ENCODE assay signal across 20 mouse cellular contexts in the genomic region with DNA sequence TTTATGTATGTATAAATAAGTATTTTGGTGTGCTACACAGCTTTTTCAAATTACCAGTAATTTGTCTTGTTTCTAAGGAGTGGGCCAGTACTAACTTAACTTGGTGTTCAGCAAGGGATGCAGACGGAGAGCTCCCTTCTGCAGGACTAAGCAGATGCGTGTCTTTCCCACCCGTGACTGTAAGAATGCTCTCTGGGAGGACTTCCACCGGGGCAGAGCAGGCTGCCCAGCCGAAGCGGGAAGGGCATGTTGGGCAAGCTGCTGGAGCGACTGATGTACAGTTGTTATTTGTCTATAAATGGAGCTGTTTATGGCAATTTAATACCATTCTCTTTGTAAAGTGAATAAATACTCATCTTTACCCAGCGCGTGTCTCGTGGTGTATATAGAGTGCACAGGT. TPM values are rescaled to one million over a fixed set of nuclear protein-coding genes. Genes with fewer than 3 reads are reported as not detected.
DNase-seq lines count a peak whose midpoint lies in the region; ATAC-seq lines count a peak whose summit lies in the region.
"Had no signal": no experiment of that assay in that cellular context is flagged by ENCODE, and none has a peak within 500 bp of the region (broad histone marks: within the 10 kb centered on the region; RNA-seq: fewer than 3 reads in every experiment).

No protein-coding gene starts in this region.

- WGBS in forebrain, embryonic 11.5 days = 91% methylated on average over 10 of the region's 10 CpGs
- WGBS in forebrain, embryonic 16.5 days = 93% methylated on average over 10 of the region's 10 CpGs
- 92% methylated on average over 10 of the region's 10 CpGs for WGBS in heart, embryonic 11.5 days (ENCODE audit: insufficient replicate concordance)

- no peak overlapping the region for H3K9ac ChIP-seq in forebrain, embryonic 11.5 days (ENCODE audit: low read length)
- H3K9ac ChIP-seq in forebrain, embryonic 16.5 days (replicated peaks; ENCODE audit: low read depth, low read length) = no peak overlapping the region
- H3K9ac ChIP-seq in heart, embryonic 11.5 days (ENCODE audit: low read depth, low read length) = no peak overlapping the region

- no peak overlapping the region for H3K27ac ChIP-seq in forebrain, embryonic 11.5 days (ENCODE audit: low read depth, low read length)
- no peak overlapping the region for H3K27ac ChIP-seq in forebrain, embryonic 16.5 days (ENCODE audit: low read length)
- no peak overlapping the region for H3K27ac ChIP-seq in heart, embryonic 11.5 days (ENCODE audit: low read depth, low read length)

- H3K36me3 ChIP-seq in forebrain, embryonic 11.5 days (ENCODE audit: control insufficient read depth, insufficient read depth, low read length) = no peaks in the 10 kb centered on the region; the same call in 1 of the 2 replicates
- peaks cover 7% of the 10 kb centered on the region for H3K36me3 ChIP-seq in forebrain, embryonic 16.5 days (ENCODE audit: control insufficient read depth, insufficient read depth)
- peaks cover 7% of the 10 kb centered on the region; the same call in 1 of the 2 replicates for H3K36me3 ChIP-seq in heart, embryonic 11.5 days (ENCODE audit: control insufficient read depth, insufficient read depth, low read length)

- no peak overlapping the region for H3K4me2 ChIP-seq in forebrain, embryonic 11.5 days (ENCODE audit: low read depth, low read length, severe bottlenecking)
- no peak overlapping the region for H3K4me2 ChIP-seq in forebrain, embryonic 16.5 days (ENCODE audit: low read length)
- no peak overlapping the region for H3K4me2 ChIP-seq in heart, embryonic 11.5 days

- peak; percentile 53 for DNase-seq in forebrain, embryonic 11.5 days (ENCODE audit: low spot score)
- DNase-seq in heart, adult 11 months = peak; percentile 79
- DNase-seq: adrenal gland, adult 2 months; adrenal gland, adult 8-10 months; adrenal gland, postnatal 10 days; adrenal gland, postnatal 14 days; adrenal gland, postnatal 25 days; adrenal gland, postnatal 36 days; B cell, adult 2 months; cerebellum, adult 11 months; cerebellum, adult 11-12 months; cerebellum, adult 18-20 months had no signal

- no peaks in the 10 kb centered on the region for H3K27me3 ChIP-seq in forebrain, embryonic 11.5 days (ENCODE audit: control insufficient read depth, insufficient read depth, low read length)
- no peaks in the 10 kb centered on the region for H3K27me3 ChIP-seq in forebrain, embryonic 16.5 days (replicated peaks; ENCODE audit: control insufficient read depth, insufficient read depth, low read length)
- H3K27me3 ChIP-seq in heart, embryonic 11.5 days (ENCODE audit: control insufficient read depth, insufficient read depth, low read length) = no peaks in the 10 kb centered on the region
- H3K27me3 ChIP-seq: CH12.LX, Patski had no signal

- H3K4me1 ChIP-seq in forebrain, embryonic 11.5 days (replicated peaks; ENCODE audit: control insufficient read depth, insufficient read depth, low read length) = peaks cover 3% of the 10 kb centered on the region; the same call in 1 of the 2 replicates
- peaks cover 7% of the 10 kb centered on the region for H3K4me1 ChIP-seq in forebrain, embryonic 16.5 days (replicated peaks; ENCODE audit: control insufficient read depth, insufficient read depth, low read length)
- 0 out of 2 replicates have a peak, but pooled peaks cover 3% of the 10 kb centered on the region for H3K4me1 ChIP-seq in heart, embryonic 11.5 days (ENCODE audit: control insufficient read depth, insufficient read depth, low read length)

- no peak for ATAC-seq in forebrain, embryonic 11.5 days (replicated peaks; ENCODE audit: low FRiP score)
- ATAC-seq in forebrain, embryonic 16.5 days = no peak
- ATAC-seq in heart, embryonic 11.5 days (replicated peaks; ENCODE audit: insufficient number of reproducible peaks, low FRiP score, low TSS enrichment) = no peak
- ATAC-seq: activated CD4-positive, CD25-positive, alpha-beta regulatory T cell, adult 4 months; CD4-positive, CD25-positive, alpha-beta regulatory T cell, adult 4 months; Patski had no signal

- H3K4me3 ChIP-seq in forebrain, embryonic 11.5 days (ENCODE audit: low read depth, low read length) = no peak overlapping the region
- H3K4me3 ChIP-seq in forebrain, embryonic 16.5 days (replicated peaks; ENCODE audit: low read length) = no peak overlapping the region
- no peak overlapping the region for H3K4me3 ChIP-seq in heart, embryonic 11.5 days (ENCODE audit: low read depth, low read length)

- H3K9me3 ChIP-seq in forebrain, embryonic 11.5 days (ENCODE audit: control insufficient read depth, low read length) = no peaks in the 10 kb centered on the region
- no peaks in the 10 kb centered on the region for H3K9me3 ChIP-seq in forebrain, embryonic 16.5 days (ENCODE audit: control insufficient read depth, low read length)
- H3K9me3 ChIP-seq in heart, embryonic 11.5 days (replicated peaks; ENCODE audit: control insufficient read depth, low read length) = no peaks in the 10 kb centered on the region
- H3K9me3 ChIP-seq: G1E had no signal

RNA-seq across cellular contexts. Expression of gene Togaram2, which starts 14.4 kb away (rescaled TPM):
- 0.05 and 0.13 TPM in 2 replicates for polyA plus RNA-seq in forebrain, embryonic 11.5 days (2014; fragmentation: Nextera tagmentation; extraction: Ambion mirVana)
- polyA plus RNA-seq in forebrain, embryonic 16.5 days (2015; fragmentation: Nextera tagmentation; extraction: Ambion mirVana) = 0.54 and 0.60 TPM in 2 replicates
- 1.9 and 3.1 TPM in 2 replicates for polyA plus RNA-seq in heart, embryonic 11.5 days (2014; fragmentation: Nextera tagmentation; extraction: Ambion mirVana)
- polyA plus RNA-seq: activated CD4-positive, CD25-positive, alpha-beta regulatory T cell, adult 4 months; adrenal gland, adult 2 months; C2C12; CD4-positive, CD25-positive, alpha-beta regulatory T cell, adult 4 months; G1E had no signal

RNA-seq across cellular contexts. Expression of gene Wdr43, which starts 43.0 kb away (rescaled TPM):
- 96.1 and 98.1 TPM in 2 replicates for polyA plus RNA-seq in forebrain, embryonic 11.5 days (2014; fragmentation: Nextera tagmentation; extraction: Ambion mirVana)
- polyA plus RNA-seq in forebrain, embryonic 16.5 days (2015; fragmentation: Nextera tagmentation; extraction: Ambion mirVana) = 61.1 and 61.9 TPM in 2 replicates
- 54.4 and 60.0 TPM in 2 replicates for polyA plus RNA-seq in heart, embryonic 11.5 days (2014; fragmentation: Nextera tagmentation; extraction: Ambion mirVana)
